Mouse (Mus musculus): ENCODE measurements around the gene Zfp382.

Zfp382 gene

GRCm38 (mm10) chr7:30121308-30122187 lies at the start of gene Zfp382:
Gene Zfp382 (plus strand): TSS chr7:30121942.
- peak; percentile 92 for DNase-seq

GRCm38 (mm10) chr7:30072146-30073028 lies 49.4 kb upstream of the Zfp382 start, which contains the start of gene Zfp82:
Gene Zfp82 (minus strand): TSS chr7:30072900.
- DNase-seq: peak; percentile 78 to 81

GRCm38 (mm10) chr7:30086524-30086923 lies 35.2 kb upstream of the Zfp382 start:
- no peak for DNase-seq

DNA sequence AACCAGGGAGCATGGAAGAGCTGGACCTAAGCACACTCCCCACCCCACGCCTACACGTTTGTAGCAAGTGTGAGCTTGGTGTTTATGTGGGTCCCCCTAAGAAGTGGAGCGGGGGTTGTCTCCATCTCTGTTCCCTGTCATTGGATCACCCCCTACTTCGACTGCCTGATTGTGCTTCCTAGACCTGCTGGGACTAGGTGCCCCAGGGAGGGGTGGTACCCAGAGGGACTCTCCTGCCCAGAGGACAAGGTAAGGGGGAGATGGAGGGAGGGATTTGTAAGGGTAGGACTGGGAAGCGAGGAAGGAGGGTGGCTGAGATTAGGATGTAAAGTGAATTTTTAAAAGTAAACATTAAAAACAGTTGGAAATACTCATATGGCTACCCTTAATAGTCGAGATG lies 32.3 kb upstream of the Zfp382 start:
- no peak for DNase-seq

- peak; percentile 92 to 93 for DNase-seq
Measured at GRCm38 (mm10) chr7:30090092-30090969, 31.4 kb upstream of the Zfp382 start, which contains the start of the genes Gm26920 and Zfp566. Gene Gm26920 (minus strand): TSS chr7:30090410. Gene Zfp566 (minus strand): TSS chr7:30090527.

DNA sequence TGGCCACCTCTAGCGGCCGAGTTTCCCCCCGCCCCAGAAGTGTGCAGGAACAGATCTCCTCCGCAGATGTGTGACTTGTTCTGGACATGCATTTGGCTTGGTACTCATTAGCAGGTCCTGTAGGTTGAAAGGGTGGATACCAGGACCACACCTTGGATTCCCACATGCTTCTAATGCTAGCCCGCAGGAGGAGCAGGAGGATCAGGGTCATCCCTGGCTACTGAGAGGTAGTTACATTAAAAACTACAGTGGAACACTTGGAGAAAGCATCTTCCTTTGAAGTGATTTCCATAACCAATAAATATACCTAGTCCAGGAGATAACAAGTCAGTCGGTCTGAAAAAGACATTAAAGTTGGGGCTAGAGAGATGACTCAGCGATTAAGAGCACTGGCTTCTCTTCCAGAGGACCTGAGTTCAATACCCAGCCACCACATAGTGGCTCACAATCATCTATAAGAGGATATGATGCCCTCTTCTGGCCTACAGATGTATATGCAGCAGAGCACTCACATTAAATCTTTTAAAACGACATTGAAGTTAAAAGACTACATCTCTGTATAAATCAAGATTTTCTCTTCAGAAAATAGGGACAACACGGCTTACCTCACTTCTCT lies 30.7 kb upstream of the Zfp382 start:
- peak; percentile 37 to 45 for DNase-seq

DNA sequence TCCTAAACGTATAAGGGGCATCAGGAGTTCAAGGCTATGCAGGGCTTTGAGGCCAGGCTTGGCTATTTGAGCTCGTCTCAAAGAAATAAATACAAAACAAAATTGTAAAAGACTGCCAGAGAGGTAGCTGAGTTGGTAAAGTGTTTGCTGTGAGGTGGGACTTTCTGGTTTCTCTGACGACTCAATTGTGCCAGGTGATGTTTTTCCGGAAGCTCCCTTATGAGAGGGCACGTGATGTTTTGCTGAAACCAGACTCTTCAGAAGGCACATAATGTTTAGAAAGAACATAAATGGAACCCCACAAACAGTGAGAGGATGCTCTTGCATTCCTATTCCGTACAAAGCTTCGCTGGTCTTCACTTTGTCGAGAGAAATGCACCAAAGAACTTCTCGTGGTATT lies 29.1 kb upstream of the Zfp382 start:
- no peak for DNase-seq

DNA sequence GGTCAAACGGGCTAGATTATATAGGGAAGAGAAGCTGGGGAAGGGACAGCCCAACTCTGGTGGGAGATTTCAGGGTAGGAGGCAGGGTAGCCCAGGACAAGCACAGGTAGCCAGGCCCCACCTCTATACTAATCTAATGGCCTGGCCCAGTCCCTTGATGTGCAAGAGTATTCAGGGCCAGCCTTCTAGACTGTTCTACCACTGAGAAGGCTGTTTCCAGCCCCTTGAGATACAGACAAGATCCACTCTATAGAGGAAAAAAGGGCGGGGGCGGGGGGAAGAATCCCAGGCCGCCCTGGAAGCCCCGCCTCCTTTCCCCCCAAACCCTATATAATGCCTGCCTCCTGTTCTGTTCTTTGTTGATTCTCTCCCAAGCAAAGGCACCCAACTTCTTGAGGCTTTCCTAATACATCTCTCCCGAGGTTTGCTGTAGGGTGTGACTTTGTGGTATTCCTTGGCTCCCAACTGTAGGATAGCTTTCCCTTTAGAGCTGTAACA lies 27.8 kb upstream of the Zfp382 start:
- DNase-seq: no peak

DNA sequence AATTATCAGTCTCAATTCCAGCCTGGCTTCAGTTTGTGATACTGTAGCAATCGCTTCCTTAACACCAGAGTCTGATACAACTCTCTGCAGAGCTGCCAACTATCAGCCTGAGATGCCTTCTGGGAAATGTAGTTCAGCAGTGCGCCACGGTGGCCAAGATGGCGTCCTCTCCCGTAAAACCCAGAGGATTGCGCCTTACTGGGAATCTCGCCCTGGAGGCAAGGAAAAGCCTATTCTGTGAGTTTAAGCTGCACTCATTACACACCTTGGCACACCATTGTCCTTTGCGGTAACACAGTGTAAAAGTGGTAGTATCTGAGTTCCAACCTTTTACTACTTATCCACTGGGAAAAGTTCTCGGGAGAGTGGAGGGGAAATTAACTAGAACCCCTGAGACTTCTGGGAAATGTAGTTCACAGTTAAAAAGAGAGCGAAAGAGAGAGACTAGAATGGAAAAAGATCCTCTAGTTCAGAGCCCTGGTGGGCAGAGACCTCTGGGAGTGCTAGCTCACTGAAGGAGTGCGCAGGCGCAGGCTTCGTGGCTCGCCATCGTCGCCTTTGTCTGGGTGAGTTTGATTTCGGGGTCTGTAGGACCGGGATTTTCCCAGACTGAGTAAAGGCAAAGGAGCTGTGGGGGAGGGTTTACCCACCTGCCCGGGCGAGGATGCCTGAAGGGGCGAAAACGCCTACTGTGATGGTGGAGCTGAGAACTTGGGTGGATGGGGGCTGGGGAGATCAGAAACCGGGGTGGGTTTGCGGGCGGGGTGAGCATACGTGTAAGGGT lies 26.9 kb upstream of the Zfp382 start, which contains the start of gene Zfp260:
Gene Zfp260, plus strand, starts transcription at position 132 of the 784 bp plus-strand sequence.
- peak; percentile 82 to 83 for DNase-seq

- no peak for DNase-seq
Measured at GRCm38 (mm10) chr7:30095551-30096125, 26.1 kb upstream of the Zfp382 start.

- DNase-seq: peak; percentile 26 to 30
Measured at GRCm38 (mm10) chr7:30099297-30099696, 22.4 kb upstream of the Zfp382 start.

DNA sequence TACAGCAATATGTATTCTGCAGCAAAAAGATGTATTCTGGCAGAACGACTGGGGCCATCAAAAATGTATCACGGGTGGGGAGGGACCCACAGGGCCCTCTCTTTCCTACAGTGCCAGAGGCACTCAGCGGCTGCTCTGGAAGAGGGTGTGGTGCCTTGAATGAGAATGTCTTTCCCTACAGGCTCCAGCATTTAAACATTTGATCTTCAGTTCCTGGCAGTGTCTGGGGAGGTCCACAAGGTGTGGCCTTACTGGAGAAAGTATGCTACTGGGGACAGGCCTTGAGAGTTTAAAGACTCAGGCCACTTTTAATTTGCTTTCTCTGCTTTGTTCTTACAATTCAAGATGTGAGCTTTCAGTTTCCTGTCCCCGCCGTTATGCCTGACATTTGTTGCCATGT lies 5.7 kb upstream of the Zfp382 start:
- no peak for DNase-seq

GRCm38 (mm10) chr7:30117935-30118334 lies 3.8 kb upstream of the Zfp382 start:
- peak in 1 of 2 experiments; percentile 2 for DNase-seq

DNA sequence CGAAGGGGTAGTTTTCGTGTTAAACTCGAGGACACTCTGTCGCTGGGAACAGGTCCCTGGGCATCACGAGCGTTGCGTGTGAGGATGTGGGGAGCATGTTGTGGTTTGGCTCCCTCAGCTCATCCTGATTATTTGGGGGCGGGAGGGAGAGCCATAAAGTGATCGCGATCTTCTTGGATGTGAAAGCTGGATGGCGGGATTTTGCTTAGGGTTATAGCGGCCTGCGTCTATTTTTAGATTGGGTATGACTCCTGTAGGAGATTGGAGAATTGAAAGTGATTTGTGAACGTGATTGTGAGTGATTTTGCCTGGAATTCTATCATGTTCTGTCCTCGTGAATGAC lies 417 bp downstream of the Zfp382 start:
- no peak for DNase-seq

- DNase-seq: no peak
Measured at GRCm38 (mm10) chr7:30129900-30130299, 8.2 kb downstream of the Zfp382 start.

GRCm38 (mm10) chr7:30132396-30132795 lies 10.7 kb downstream of the Zfp382 start:
- DNase-seq: no peak

GRCm38 (mm10) chr7:30136826-30137225 lies 15.1 kb downstream of the Zfp382 start:
- no peak for DNase-seq

- DNase-seq: no peak
Measured at GRCm38 (mm10) chr7:30143170-30143554, 21.4 kb downstream of the Zfp382 start.

DNA sequence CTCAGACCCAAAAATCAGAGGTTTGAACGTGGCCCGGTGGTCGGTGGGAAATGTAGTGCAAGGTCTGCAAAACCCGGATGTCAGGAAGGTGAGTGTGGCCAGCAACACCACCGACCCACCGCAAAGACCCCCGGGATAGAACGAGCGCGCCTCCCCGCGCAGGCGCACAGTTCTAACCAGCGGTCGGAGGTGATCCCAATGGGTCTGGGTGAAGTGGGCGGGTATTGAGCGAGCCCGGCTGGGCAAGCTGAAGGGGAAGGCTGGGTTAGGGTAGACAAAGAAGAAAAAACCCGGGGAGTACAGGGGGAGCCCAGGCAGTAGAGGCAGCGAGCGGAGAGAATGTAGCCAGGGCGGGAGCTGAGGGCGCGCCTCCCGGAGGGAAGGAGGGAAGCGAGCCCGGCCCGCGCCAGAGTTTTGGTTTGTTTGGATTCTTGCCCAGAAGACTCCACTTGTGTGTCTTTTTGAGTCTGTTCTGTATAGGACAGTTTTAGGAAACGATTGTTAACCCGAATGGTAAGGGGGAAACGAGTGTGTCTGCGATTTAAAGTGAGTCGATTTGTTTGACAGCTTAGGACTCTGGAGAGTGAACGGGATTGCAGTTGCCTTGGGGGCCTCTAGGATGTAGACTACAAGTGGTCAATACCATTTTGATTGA lies 21.9 kb downstream of the Zfp382 start:
- DNase-seq: peak; percentile 9 to 22

DNA sequence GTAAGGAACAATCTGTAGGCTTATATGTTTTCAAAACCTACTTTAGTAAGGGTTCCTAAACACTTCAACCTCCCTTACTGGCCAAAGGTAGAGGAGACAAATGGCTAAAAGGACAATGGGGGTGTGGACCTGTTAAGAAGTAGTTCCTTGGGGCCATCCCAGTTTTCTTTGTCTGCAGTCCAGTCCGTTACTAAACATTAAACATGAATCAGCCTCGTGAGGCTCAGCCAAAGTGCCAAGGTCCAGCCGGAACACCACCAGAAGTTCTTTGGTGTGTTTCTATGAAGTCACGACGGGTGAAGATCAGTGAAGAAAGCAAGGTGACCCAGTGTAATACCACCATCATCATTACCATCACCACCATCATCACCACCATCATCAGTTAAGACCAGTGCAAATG lies 25.3 kb downstream of the Zfp382 start:
- DNase-seq: no peak
